Mouse (Mus musculus): Measurements from ENCODE around the gene Dgki. TPM values are rescaled to one million over a fixed set of nuclear protein-coding genes. Genes with fewer than 3 reads are reported as not detected.

Dgki gene
- polyA plus RNA-seq, 1 experiment: 2.0 TPM

GRCm38 (mm10) chr6:37026343-37027243 lies 273.4 kb downstream of the Dgki start:
- no peak overlapping the region for H3K27ac ChIP-seq (ENCODE audit: insufficient read depth, low read length)
- no peaks in the 10 kb centered on the region for H3K4me1 ChIP-seq (ENCODE audit: control insufficient read depth, insufficient read depth, low read length)
- H3K4me3 ChIP-seq (ENCODE audit: low read depth, low read length): no peak overlapping the region
- no peaks in the 10 kb centered on the region for H3K9me3 ChIP-seq (replicated peaks; ENCODE audit: control insufficient read depth, insufficient read depth, low read length, poor library complexity, severe bottlenecking)
- H3K36me3 ChIP-seq (ENCODE audit: control insufficient read depth, insufficient read depth, low read length, poor library complexity, severe bottlenecking): no peaks in the 10 kb centered on the region
- H3K9ac ChIP-seq (ENCODE audit: low read depth, poor library complexity, severe bottlenecking): no peak overlapping the region
- TF ChIP-seq POLR2A (IDR thresholded peaks at IDR 0.05; ENCODE audit: insufficient read depth, low read length) (no peak), EP300 (IDR thresholded peaks at IDR 0.05; ENCODE audit: insufficient read depth, low read depth, low read length) (no peak), CTCF (IDR thresholded peaks at IDR 0.05; ENCODE audit: low read depth, low read length) (no peak)
- no peaks in the 10 kb centered on the region for H3K27me3 ChIP-seq (ENCODE audit: control insufficient read depth, insufficient read depth, low read length, poor library complexity, severe bottlenecking)

GRCm38 (mm10) chr6:37016046-37016445 lies 283.9 kb downstream of the Dgki start:
- no peak overlapping the region for H3K4me3 ChIP-seq (ENCODE audit: low read depth, low read length)
- TF ChIP-seq CTCF (IDR thresholded peaks at IDR 0.05; ENCODE audit: low read depth, low read length): no peak
- TF ChIP-seq EP300 (IDR thresholded peaks at IDR 0.05; ENCODE audit: insufficient read depth, low read depth, low read length): no peak
- TF ChIP-seq POLR2A (IDR thresholded peaks at IDR 0.05; ENCODE audit: insufficient read depth, low read length): no peak

GRCm38 (mm10) chr6:37011597-37011996 lies 288.4 kb downstream of the Dgki start:
- H3K4me1 ChIP-seq (ENCODE audit: control insufficient read depth, insufficient read depth, low read length): no peaks in the 10 kb centered on the region
- H3K27me3 ChIP-seq (ENCODE audit: control insufficient read depth, insufficient read depth, low read length, poor library complexity, severe bottlenecking): no peaks in the 10 kb centered on the region
- H3K27ac ChIP-seq (ENCODE audit: insufficient read depth, low read length): no peak overlapping the region
- no peak overlapping the region for H3K4me3 ChIP-seq (ENCODE audit: low read depth, low read length)
- no peaks in the 10 kb centered on the region for H3K9me3 ChIP-seq (replicated peaks; ENCODE audit: control insufficient read depth, insufficient read depth, low read length, poor library complexity, severe bottlenecking)
- no peaks in the 10 kb centered on the region for H3K36me3 ChIP-seq (ENCODE audit: control insufficient read depth, insufficient read depth, low read length, poor library complexity, severe bottlenecking)
- TF ChIP-seq EP300 (IDR thresholded peaks at IDR 0.05; ENCODE audit: insufficient read depth, low read depth, low read length) (no peak), POLR2A (IDR thresholded peaks at IDR 0.05; ENCODE audit: insufficient read depth, low read length) (no peak), CTCF (IDR thresholded peaks at IDR 0.05; ENCODE audit: low read depth, low read length) (no peak)
- H3K9ac ChIP-seq (ENCODE audit: low read depth, poor library complexity, severe bottlenecking): no peak overlapping the region

More at GRCm38 (mm10) chr6:37016046-37016445, 283.9 kb downstream of the Dgki start:
- no peaks in the 10 kb centered on the region for H3K9me3 ChIP-seq (replicated peaks; ENCODE audit: control insufficient read depth, insufficient read depth, low read length, poor library complexity, severe bottlenecking)
- no peak overlapping the region for H3K27ac ChIP-seq (ENCODE audit: insufficient read depth, low read length)
- no peaks in the 10 kb centered on the region for H3K4me1 ChIP-seq (ENCODE audit: control insufficient read depth, insufficient read depth, low read length)
- H3K36me3 ChIP-seq (ENCODE audit: control insufficient read depth, insufficient read depth, low read length, poor library complexity, severe bottlenecking): no peaks in the 10 kb centered on the region
- H3K9ac ChIP-seq (ENCODE audit: low read depth, poor library complexity, severe bottlenecking): no peak overlapping the region
- H3K27me3 ChIP-seq (ENCODE audit: control insufficient read depth, insufficient read depth, low read length, poor library complexity, severe bottlenecking): no peaks in the 10 kb centered on the region

GRCm38 (mm10) chr6:37007573-37007972 lies 292.4 kb downstream of the Dgki start:
- no peaks in the 10 kb centered on the region for H3K4me1 ChIP-seq (ENCODE audit: control insufficient read depth, insufficient read depth, low read length)
- H3K9ac ChIP-seq (ENCODE audit: low read depth, poor library complexity, severe bottlenecking): no peak overlapping the region
- no peaks in the 10 kb centered on the region for H3K27me3 ChIP-seq (ENCODE audit: control insufficient read depth, insufficient read depth, low read length, poor library complexity, severe bottlenecking)
- no peaks in the 10 kb centered on the region for H3K36me3 ChIP-seq (ENCODE audit: control insufficient read depth, insufficient read depth, low read length, poor library complexity, severe bottlenecking)
- no peak overlapping the region for H3K27ac ChIP-seq (ENCODE audit: insufficient read depth, low read length)
- H3K4me3 ChIP-seq (ENCODE audit: low read depth, low read length): no peak overlapping the region
- no peak for TF ChIP-seq POLR2A (IDR thresholded peaks at IDR 0.05; ENCODE audit: insufficient read depth, low read length)
- TF ChIP-seq CTCF (IDR thresholded peaks at IDR 0.05; ENCODE audit: low read depth, low read length): no peak
- TF ChIP-seq EP300 (IDR thresholded peaks at IDR 0.05; ENCODE audit: insufficient read depth, low read depth, low read length): no peak
- H3K9me3 ChIP-seq (replicated peaks; ENCODE audit: control insufficient read depth, insufficient read depth, low read length, poor library complexity, severe bottlenecking): no peaks in the 10 kb centered on the region

- TF ChIP-seq POLR2A (IDR thresholded peaks at IDR 0.05; ENCODE audit: insufficient read depth, low read length) (no peak), EP300 (IDR thresholded peaks at IDR 0.05; ENCODE audit: insufficient read depth, low read depth, low read length) (no peak), CTCF (IDR thresholded peaks at IDR 0.05; ENCODE audit: low read depth, low read length) (no peak)
- Histone ChIP-seq H3K9ac (ENCODE audit: low read depth, poor library complexity, severe bottlenecking) (no peak overlapping the region), H3K9me3 (replicated peaks; ENCODE audit: control insufficient read depth, insufficient read depth, low read length, poor library complexity, severe bottlenecking) (no peaks in the 10 kb centered on the region), H3K4me3 (ENCODE audit: low read depth, low read length) (no peak overlapping the region), H3K27me3 (ENCODE audit: control insufficient read depth, insufficient read depth, low read length, poor library complexity, severe bottlenecking) (no peaks in the 10 kb centered on the region), H3K36me3 (ENCODE audit: control insufficient read depth, insufficient read depth, low read length, poor library complexity, severe bottlenecking) (no peaks in the 10 kb centered on the region), H3K4me1 (ENCODE audit: control insufficient read depth, insufficient read depth, low read length) (no peaks in the 10 kb centered on the region), H3K27ac (ENCODE audit: insufficient read depth, low read length) (no peak overlapping the region)
These were observed 295.1 kb downstream of the Dgki start for GRCm38 (mm10) chr6:37004914-37005313.

- TF ChIP-seq POLR2A (IDR thresholded peaks at IDR 0.05; ENCODE audit: insufficient read depth, low read length) (no peak), EP300 (IDR thresholded peaks at IDR 0.05; ENCODE audit: insufficient read depth, low read depth, low read length) (no peak), CTCF (IDR thresholded peaks at IDR 0.05; ENCODE audit: low read depth, low read length) (no peak)
- no peak overlapping the region for H3K27ac ChIP-seq (ENCODE audit: insufficient read depth, low read length)
- no peak overlapping the region for H3K4me3 ChIP-seq (ENCODE audit: low read depth, low read length)
- no peaks in the 10 kb centered on the region for H3K36me3 ChIP-seq (ENCODE audit: control insufficient read depth, insufficient read depth, low read length, poor library complexity, severe bottlenecking)
- H3K9ac ChIP-seq (ENCODE audit: low read depth, poor library complexity, severe bottlenecking): no peak overlapping the region
- no peaks in the 10 kb centered on the region for H3K27me3 ChIP-seq (ENCODE audit: control insufficient read depth, insufficient read depth, low read length, poor library complexity, severe bottlenecking)
- no peaks in the 10 kb centered on the region for H3K9me3 ChIP-seq (replicated peaks; ENCODE audit: control insufficient read depth, insufficient read depth, low read length, poor library complexity, severe bottlenecking)
- no peaks in the 10 kb centered on the region for H3K4me1 ChIP-seq (ENCODE audit: control insufficient read depth, insufficient read depth, low read length)
These were observed 296.7 kb downstream of the Dgki start for GRCm38 (mm10) chr6:37003235-37003634.
